Mouse (Mus musculus): Measurements from ENCODE around the gene Ybey. TPM values are rescaled to one million over a fixed set of nuclear protein-coding genes. Genes with fewer than 3 reads are reported as not detected.

Ybey gene
- polyA plus RNA-seq, 1 experiment from 2014 or later: 3.7 TPM

- no peak for TF ChIP-seq CTCF (IDR thresholded peaks at IDR 0.05; ENCODE audit: low read depth)
- no peak for TF ChIP-seq EP300 (optimal IDR thresholded peaks at IDR 0.05)
- H3K9me3 ChIP-seq (ENCODE audit: control insufficient read depth, low read length): no peaks in the 10 kb centered on the region
- no peak within 1 kb of the TSS for H3K27ac ChIP-seq (replicated peaks)
- H3K4me2 ChIP-seq (replicated peaks; ENCODE audit: low read depth): no peak within 1 kb of the TSS
- DNase-seq (ENCODE audit: low spot score) (no peak), ATAC-seq (ENCODE audit: low FRiP score, low TSS enrichment) (no peak)
- no peaks in the 10 kb centered on the region for H3K4me1 ChIP-seq (replicated peaks; ENCODE audit: control insufficient read depth, insufficient read depth)
- H3K9ac ChIP-seq (ENCODE audit: low read length): no peak within 1 kb of the TSS
- H3K36me3 ChIP-seq (ENCODE audit: control insufficient read depth, insufficient read depth, low read length): no peaks in the 10 kb centered on the region
- H3K27me3 ChIP-seq (ENCODE audit: control insufficient read depth, insufficient read depth, low read length): no peaks in the 10 kb centered on the region
- no peak within 1 kb of the TSS for H3K4me3 ChIP-seq (ENCODE audit: low read depth, low read length)
- 91% methylated on average over 17 of the region's 17 CpGs for WGBS
Observed at GRCm38 (mm10) chr10:76440281-76440680, 28.6 kb downstream of the Ybey start, which contains the start of gene AC141477.1. TSS of gene AC141477.1 (minus strand) at chr10:76440444.

DNA sequence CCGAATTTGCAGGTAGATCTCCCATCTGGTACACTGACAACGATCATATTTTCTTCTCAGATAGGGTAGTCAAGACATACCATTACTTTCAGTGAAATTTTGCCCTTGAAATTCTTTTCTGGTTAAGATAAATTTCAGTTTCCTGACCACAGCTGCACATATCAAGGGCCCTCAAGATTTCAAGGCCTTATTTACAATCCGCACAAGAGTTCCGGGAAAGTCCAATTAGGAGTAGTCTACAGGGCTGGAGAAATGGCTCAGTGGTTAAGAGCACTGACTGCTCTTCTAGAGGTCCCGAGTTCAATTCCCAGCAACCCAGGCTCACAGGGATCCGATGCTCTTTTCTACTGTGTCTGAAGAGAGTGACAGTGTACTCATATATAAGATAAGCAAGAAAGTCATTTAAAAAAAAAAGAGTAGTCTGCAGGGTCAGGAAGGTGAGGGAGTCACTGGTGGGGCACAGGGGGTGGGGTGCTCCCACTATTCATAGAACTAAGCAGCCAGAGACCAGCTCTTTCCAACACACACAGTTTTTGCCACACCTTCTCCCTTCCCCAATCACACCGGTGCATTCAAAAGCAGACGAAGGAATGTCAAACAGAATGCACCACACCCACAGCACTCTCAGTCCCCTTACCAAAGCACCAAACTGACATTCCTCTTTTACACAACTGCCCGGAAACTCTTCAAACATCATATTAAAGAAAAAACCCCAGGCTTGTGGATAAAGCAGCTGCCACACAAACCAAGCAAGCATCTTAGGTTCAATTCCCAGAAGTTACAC is 29.6 kb downstream of the Ybey start:
- no peak for TF ChIP-seq CTCF (IDR thresholded peaks at IDR 0.05; ENCODE audit: low read depth)
- TF ChIP-seq EP300 (optimal IDR thresholded peaks at IDR 0.05): no peak
- H3K9me3 ChIP-seq (ENCODE audit: control insufficient read depth, low read length): no peaks in the 10 kb centered on the region
- WGBS: 72% methylated on average over 9 of the region's 9 CpGs
- H3K4me3 ChIP-seq (ENCODE audit: low read depth, low read length): no peak overlapping the region
- H3K4me1 ChIP-seq (replicated peaks; ENCODE audit: control insufficient read depth, insufficient read depth): no peaks in the 10 kb centered on the region
- no peak overlapping the region for H3K9ac ChIP-seq (ENCODE audit: low read length)
- peaks cover 7% of the 10 kb centered on the region; the same call in 1 of the 2 replicates for H3K36me3 ChIP-seq (ENCODE audit: control insufficient read depth, insufficient read depth, low read length)
- ATAC-seq (ENCODE audit: low FRiP score, low TSS enrichment) (no peak), DNase-seq (ENCODE audit: low spot score) (no peak)
- H3K27me3 ChIP-seq (ENCODE audit: control insufficient read depth, insufficient read depth, low read length): no peaks in the 10 kb centered on the region
- no peak overlapping the region for H3K4me2 ChIP-seq (replicated peaks; ENCODE audit: low read depth)
- no peak overlapping the region for H3K27ac ChIP-seq (replicated peaks)

GRCm38 (mm10) chr10:76433925-76434324 is 35.0 kb downstream of the Ybey start:
- H3K4me2 ChIP-seq (replicated peaks; ENCODE audit: low read depth): no peak overlapping the region
- ATAC-seq (ENCODE audit: low FRiP score, low TSS enrichment) (no peak), DNase-seq (ENCODE audit: low spot score) (no peak)
- H3K27me3 ChIP-seq (ENCODE audit: control insufficient read depth, insufficient read depth, low read length): no peaks in the 10 kb centered on the region
- WGBS: 92% methylated on average over 11 of the region's 11 CpGs
- no peak overlapping the region for H3K27ac ChIP-seq (replicated peaks)
- H3K9ac ChIP-seq (ENCODE audit: low read length): no peak overlapping the region
- TF ChIP-seq CTCF (IDR thresholded peaks at IDR 0.05; ENCODE audit: low read depth) (no peak), EP300 (optimal IDR thresholded peaks at IDR 0.05) (no peak)
- H3K4me1 ChIP-seq (replicated peaks; ENCODE audit: control insufficient read depth, insufficient read depth): no peaks in the 10 kb centered on the region
- no peak overlapping the region for H3K4me3 ChIP-seq (ENCODE audit: low read depth, low read length)
- no peaks in the 10 kb centered on the region for H3K9me3 ChIP-seq (ENCODE audit: control insufficient read depth, low read length)
- peaks cover 31% of the 10 kb centered on the region for H3K36me3 ChIP-seq (ENCODE audit: control insufficient read depth, insufficient read depth, low read length)

- no peak overlapping the region for H3K9ac ChIP-seq (ENCODE audit: low read length)
- no peak overlapping the region for H3K27ac ChIP-seq (replicated peaks)
- H3K4me1 ChIP-seq (replicated peaks; ENCODE audit: control insufficient read depth, insufficient read depth): no peaks in the 10 kb centered on the region
- DNase-seq (ENCODE audit: low spot score): no peak
- TF ChIP-seq EP300 (optimal IDR thresholded peaks at IDR 0.05) (no peak), CTCF (IDR thresholded peaks at IDR 0.05; ENCODE audit: low read depth) (no peak)
- ATAC-seq (ENCODE audit: low FRiP score, low TSS enrichment): no peak
- no peaks in the 10 kb centered on the region for H3K9me3 ChIP-seq (ENCODE audit: control insufficient read depth, low read length)
- H3K4me2 ChIP-seq (replicated peaks; ENCODE audit: low read depth): no peak overlapping the region
- H3K27me3 ChIP-seq (ENCODE audit: control insufficient read depth, insufficient read depth, low read length): no peaks in the 10 kb centered on the region
- no peak overlapping the region for H3K4me3 ChIP-seq (ENCODE audit: low read depth, low read length)
- H3K36me3 ChIP-seq (ENCODE audit: control insufficient read depth, insufficient read depth, low read length): peaks cover 45% of the 10 kb centered on the region
- 91% methylated on average over 7 of the region's 7 CpGs for WGBS
Observed at GRCm38 (mm10) chr10:76425674-76426073, 43.2 kb downstream of the Ybey start.

DNA sequence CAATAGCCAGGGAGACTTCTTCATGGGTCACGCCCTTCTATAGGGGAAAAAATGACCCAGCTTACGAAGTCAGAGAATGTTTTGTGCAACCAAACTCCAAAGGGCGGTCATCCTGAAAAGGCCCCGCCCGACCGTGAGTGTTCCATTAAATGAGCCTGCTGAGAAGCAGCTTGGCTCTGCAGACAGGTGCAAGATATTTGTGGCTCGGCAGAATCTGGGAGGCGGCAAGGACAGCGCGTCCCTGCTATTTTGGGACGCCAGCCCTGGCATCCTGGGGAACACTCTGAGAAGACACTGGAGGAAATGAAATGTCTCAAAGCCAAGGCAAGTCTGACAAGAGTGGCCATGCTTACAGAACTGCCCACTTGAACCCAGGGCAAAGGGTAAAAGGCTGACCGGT is 52.1 kb downstream of the Ybey start:
- WGBS: 91% methylated on average over 12 of the region's 12 CpGs
- ATAC-seq (ENCODE audit: low FRiP score, low TSS enrichment) (no peak), DNase-seq (ENCODE audit: low spot score) (no peak)
- Histone ChIP-seq H3K27me3 (ENCODE audit: control insufficient read depth, insufficient read depth, low read length) (no peaks in the 10 kb centered on the region), H3K4me2 (replicated peaks; ENCODE audit: low read depth) (no peak overlapping the region), H3K9ac (ENCODE audit: low read length) (no peak overlapping the region), H3K4me3 (ENCODE audit: low read depth, low read length) (no peak overlapping the region), H3K36me3 (ENCODE audit: control insufficient read depth, insufficient read depth, low read length) (peaks cover 28% of the 10 kb centered on the region), H3K27ac (replicated peaks) (no peak overlapping the region), H3K9me3 (ENCODE audit: control insufficient read depth, low read length) (no peaks in the 10 kb centered on the region), H3K4me1 (replicated peaks; ENCODE audit: control insufficient read depth, insufficient read depth) (no peaks in the 10 kb centered on the region)
- TF ChIP-seq EP300 (optimal IDR thresholded peaks at IDR 0.05) (no peak), CTCF (IDR thresholded peaks at IDR 0.05; ENCODE audit: low read depth) (no peak)

Other genes with a start within 250 kb of the Ybey start
- gene Prmt2, start 231.2 kb downstream of the Ybey start, polyA plus RNA-seq (2015; fragmentation: Nextera tagmentation; extraction: Ambion mirVana): 26.3 and 28.0 TPM in 2 replicates
- 2.1 and 2.6 TPM in 2 replicates for gene S100b, start 215.3 kb downstream of the Ybey start, polyA plus RNA-seq (2015; fragmentation: Nextera tagmentation; extraction: Ambion mirVana)
- 4.0 and 4.5 TPM in 2 replicates for gene Dip2a, start 123.8 kb downstream of the Ybey start, polyA plus RNA-seq (2015; fragmentation: Nextera tagmentation; extraction: Ambion mirVana)
- 1.2 and 1.5 TPM in 2 replicates for gene AC141477.1, start 28.7 kb downstream of the Ybey start, polyA plus RNA-seq (2015; fragmentation: Nextera tagmentation; extraction: Ambion mirVana)
- 4.9 and 5.1 TPM in 2 replicates for gene Pcnt, start 26.3 kb downstream of the Ybey start, polyA plus RNA-seq (2015; fragmentation: Nextera tagmentation; extraction: Ambion mirVana)
- gene 2610028H24Rik, start 20.0 kb downstream of the Ybey start, polyA plus RNA-seq (2015; fragmentation: Nextera tagmentation; extraction: Ambion mirVana): 0.07 and 0.10 TPM in 2 replicates
- 22.7 and 24.4 TPM in 2 replicates for gene Mcm3ap, start 187 bp downstream of the Ybey start, polyA plus RNA-seq (2015; fragmentation: Nextera tagmentation; extraction: Ambion mirVana)
- 27.1 and 31.8 TPM in 2 replicates for gene Lss, start 62.5 kb upstream of the Ybey start, polyA plus RNA-seq (2015; fragmentation: Nextera tagmentation; extraction: Ambion mirVana)
- not detected in 2 replicates for gene Spatc1l, start 93.2 kb upstream of the Ybey start, polyA plus RNA-seq (2015; fragmentation: Nextera tagmentation; extraction: Ambion mirVana)
- 0.22 and 0.42 TPM in 2 replicates for gene Ftcd, start 106.5 kb upstream of the Ybey start, polyA plus RNA-seq (2015; fragmentation: Nextera tagmentation; extraction: Ambion mirVana)
- gene Col6a2, start 154.5 kb upstream of the Ybey start, polyA plus RNA-seq (2015; fragmentation: Nextera tagmentation; extraction: Ambion mirVana): 145 TPM in 2 replicates

Data from stomach, postnatal 0 days (tissue).